Mouse (Mus musculus) liver, adult 2 months (tissue): Measurements from ENCODE around the gene Gm13696.
"Not testable (repeated sequence)": the region's sequence is repeated elsewhere in the genome, so short reads cannot be mapped to it uniquely, and the experiment has no call there.

Source experiments
- CTCF ChIP-seq: fragments of 200-500 bp; IDR thresholded peaks from 2 replicates; pipeline ENCODE4 v1.5.1; 2011; ENCODE audit warnings: low read depth, low read length, control low read depth
- POLR2A ChIP-seq: fragments of 200-500 bp; IDR thresholded peaks from 2 replicates; pipeline ENCODE4 v1.6.1; 2011; ENCODE audit warnings: low read length, control low read depth; ENCODE audit not compliant: insufficient read depth; ENCODE audit errors: extremely low read depth

GRCm38 (mm10) chr2:83955393-83955792, 17.5 kb upstream of the Gm13696 start, which contains the start of gene Gm13698:
- not testable (repeated sequence) for TF ChIP-seq CTCF, POLR2A
